In the genomic region with DNA sequence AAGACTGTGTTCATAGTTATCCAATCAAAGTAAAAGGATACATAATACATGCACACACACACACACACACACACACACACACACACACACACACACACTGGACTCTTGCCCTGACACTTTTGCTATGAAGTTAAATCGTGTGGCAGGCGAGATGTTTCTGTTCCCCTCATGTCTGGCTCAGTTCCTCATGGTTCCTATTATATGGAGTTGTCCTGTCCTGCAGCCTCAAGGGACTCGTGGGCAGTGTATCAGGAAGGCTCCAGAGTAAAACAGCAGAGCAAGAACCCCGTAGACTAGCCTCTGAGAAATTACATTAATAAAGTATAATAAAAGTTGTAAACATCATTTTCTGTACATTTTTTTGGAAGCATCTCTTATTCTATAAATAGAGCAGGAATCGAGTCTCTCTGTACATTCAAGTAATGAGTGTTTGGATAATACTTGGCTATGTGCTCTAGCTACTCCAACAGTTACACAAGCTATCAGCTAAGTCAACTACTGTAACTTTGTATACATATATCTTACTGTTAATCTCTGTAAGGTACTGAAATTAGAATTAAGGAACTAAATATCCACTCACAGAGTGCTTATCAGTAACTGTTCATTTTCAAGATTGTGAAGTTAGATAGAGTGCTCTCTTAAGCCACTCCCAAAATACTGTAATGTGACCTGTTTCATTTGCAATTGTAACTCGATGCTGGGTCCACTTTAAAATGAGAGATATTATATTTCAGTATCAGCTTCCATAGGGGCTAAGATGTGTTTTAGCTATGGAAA, we compare ENCODE assay signal across 26 mouse cellular contexts. TPM values are rescaled to one million over a fixed set of nuclear protein-coding genes. Genes with fewer than 3 reads are reported as not detected.
A peak's percentile ranks its signal among the peaks of the same experiment; 100 is the strongest.
DNase-seq lines count a peak whose midpoint lies in the region; ATAC-seq and TF ChIP-seq lines count a peak whose summit lies in the region.
"Had no signal": no experiment of that assay in that cellular context is flagged by ENCODE, and none has a peak within 500 bp of the region (broad histone marks: within the 10 kb centered on the region; RNA-seq: fewer than 3 reads in every experiment).

No protein-coding gene starts in this region.

- H3K79me2 ChIP-seq in CH12.LX (replicated peaks; ENCODE audit: control insufficient read depth, extremely low read depth, insufficient read depth, poor library complexity, severe bottlenecking): no peaks in the 10 kb centered on the region

- TF ChIP-seq POLR2A in CH12.LX (IDR thresholded peaks at IDR 0.05; ENCODE audit: low read depth, low read length): no peak

- no peak overlapping the region for H3K4me3 ChIP-seq in lung, embryonic 16.5 days (ENCODE audit: low read length)
- no peak overlapping the region for H3K4me3 ChIP-seq in CH12.LX (replicated peaks in 1 of 3; ENCODE audit: low read depth in 2 of 3, low read length in 2 of 3, poor library complexity in 1 of 3)
- H3K4me3 ChIP-seq in forebrain, embryonic 11.5 days (ENCODE audit: low read depth, low read length): no peak overlapping the region
- H3K4me3 ChIP-seq: embryonic facial prominence, embryonic 12.5 days; embryonic facial prominence, embryonic 15.5 days; forebrain, embryonic 12.5 days; forebrain, embryonic 15.5 days; heart, adult 2 months; heart, embryonic 10.5 days; heart, embryonic 13.5 days; hindbrain, embryonic 13.5 days had no signal

- intact Hi-C loops in heart, postnatal 25 days (cut with DNase I): no loop called here

- TF ChIP-seq RAD21 in CH12.LX (IDR thresholded peaks at IDR 0.05; ENCODE audit: low read depth, low read length): no peak

- no peaks in the 10 kb centered on the region for H3K9me3 ChIP-seq in lung, embryonic 16.5 days (ENCODE audit: control insufficient read depth, low read length)
- no peaks in the 10 kb centered on the region for H3K9me3 ChIP-seq in CH12.LX (replicated peaks; ENCODE audit: low read length)
- no peaks in the 10 kb centered on the region for H3K9me3 ChIP-seq in forebrain, embryonic 11.5 days (ENCODE audit: control insufficient read depth, low read length)
- H3K9me3 ChIP-seq: embryonic facial prominence, embryonic 12.5 days; embryonic facial prominence, embryonic 15.5 days; forebrain, embryonic 12.5 days; forebrain, embryonic 15.5 days; heart, embryonic 10.5 days; heart, embryonic 13.5 days; hindbrain, embryonic 13.5 days had no signal

- dilution Hi-C loops in CH12.LX (cut with MboI; ENCODE audit: extremely low pct_ligation_motif_present, extremely low pct_unique_long_range_greater_than_20kb, low sequenced_read_pairs): no loop called here

- H3K9ac ChIP-seq in lung, embryonic 16.5 days (ENCODE audit: low read length): no peak overlapping the region
- H3K9ac ChIP-seq in CH12.LX (ENCODE audit: insufficient read depth, low read depth): no peak overlapping the region
- H3K9ac ChIP-seq in forebrain, embryonic 11.5 days (ENCODE audit: low read length): no peak overlapping the region
- H3K9ac ChIP-seq: embryonic facial prominence, embryonic 12.5 days; embryonic facial prominence, embryonic 15.5 days; forebrain, embryonic 12.5 days; forebrain, embryonic 15.5 days; heart, embryonic 13.5 days; hindbrain, embryonic 13.5 days had no signal

- H3K27ac ChIP-seq in lung, embryonic 16.5 days (ENCODE audit: low read length): peak overlapping the region; percentile 11
- no peak overlapping the region for H3K27ac ChIP-seq in CH12.LX (ENCODE audit: insufficient read depth, low read depth)
- H3K27ac ChIP-seq in forebrain, embryonic 11.5 days (ENCODE audit: low read depth, low read length): no peak overlapping the region
- H3K27ac ChIP-seq: embryonic facial prominence, embryonic 12.5 days; embryonic facial prominence, embryonic 15.5 days; forebrain, embryonic 12.5 days; forebrain, embryonic 15.5 days; heart, adult 2 months; heart, embryonic 10.5 days; heart, embryonic 13.5 days; hindbrain, embryonic 13.5 days had no signal

- H3K4me1 ChIP-seq in lung, embryonic 16.5 days (replicated peaks; ENCODE audit: control insufficient read depth, insufficient read depth, low read length): peaks cover 6% of the 10 kb centered on the region
- H3K4me1 ChIP-seq in CH12.LX (ENCODE audit: control insufficient read depth in 1 of 2, insufficient read depth in 2 of 2): peaks cover 0 to 15% of the 10 kb centered on the region in 2 experiments; a peak in 2 of 4 replicates
- peaks cover 2% of the 10 kb centered on the region; the same call in 1 of the 2 replicates for H3K4me1 ChIP-seq in forebrain, embryonic 11.5 days (replicated peaks; ENCODE audit: control insufficient read depth, insufficient read depth, low read length)
- H3K4me1 ChIP-seq: embryonic facial prominence, embryonic 12.5 days; embryonic facial prominence, embryonic 15.5 days; heart, embryonic 10.5 days; heart, embryonic 13.5 days; hindbrain, embryonic 13.5 days had no signal

- peak; percentile 91 for ATAC-seq in lung, embryonic 16.5 days (ENCODE audit: low read depth)
- peak; percentile 40; the same call in 1 of the 2 replicates for ATAC-seq in granulocyte monocyte progenitor cell, adult 5-6 weeks (replicated peaks; ENCODE audit: poor library complexity, severe bottlenecking)
- ATAC-seq in forebrain, embryonic 11.5 days (replicated peaks; ENCODE audit: low FRiP score): no peak
- ATAC-seq: activated CD4-positive, CD25-positive, alpha-beta regulatory T cell, adult 4 months; forebrain, embryonic 15.5 days; hindbrain, embryonic 16.5 days had no signal

- no peak for DNase-seq in lung, postnatal 4 days
- DNase-seq in 3T3-L1 (ENCODE audit: low read depth, low spot score) (peak; percentile 16), CH12.LX (ENCODE audit: extremely low read depth) (peak; percentile 11)
- DNase-seq in forebrain, embryonic 11.5 days (ENCODE audit: low spot score): no peak
- no peak for DNase-seq in retina, postnatal 1 day
- DNase-seq in heart, postnatal 25 days (ENCODE audit: low spot score): no peak
- DNase-seq: adrenal gland, postnatal 10 days; adrenal gland, postnatal 36 days; cerebellum, adult 18-20 months; cerebellum, adult 9-10 months; cerebellum, postnatal 14 days; gastrocnemius, postnatal 25 days; heart, adult 2 months; heart, postnatal 14 days had no signal

- whole genome bisulfite sequencing in lung, embryonic 16.5 days: 20% methylated on average over 6 of the region's 6 CpGs
- WGBS in forebrain, embryonic 11.5 days: 86% methylated on average over 6 of the region's 6 CpGs

- no peak for TF ChIP-seq CTCF in CH12.LX (conservative IDR thresholded peaks at IDR 0.05 in 1 of 2, IDR thresholded peaks at IDR 0.05 in 1 of 2; ENCODE audit: low read depth in 2 of 2, low read length in 2 of 2)

- H3K27me3 ChIP-seq in lung, embryonic 16.5 days (ENCODE audit: control insufficient read depth, insufficient read depth, low read depth, low read length): no peaks in the 10 kb centered on the region
- H3K27me3 ChIP-seq in CH12.LX (replicated peaks): no peaks in the 10 kb centered on the region
- no peaks in the 10 kb centered on the region for H3K27me3 ChIP-seq in forebrain, embryonic 11.5 days (ENCODE audit: control insufficient read depth, insufficient read depth, low read length)
- H3K27me3 ChIP-seq: embryonic facial prominence, embryonic 12.5 days; embryonic facial prominence, embryonic 15.5 days; forebrain, embryonic 12.5 days; forebrain, embryonic 15.5 days; heart, embryonic 13.5 days; hindbrain, embryonic 13.5 days had no signal

- no peak overlapping the region for H3K4me2 ChIP-seq in lung, embryonic 16.5 days (ENCODE audit: low read depth, low read length)
- no peak overlapping the region for H3K4me2 ChIP-seq in CH12.LX (ENCODE audit: insufficient read depth, low read depth, poor library complexity, severe bottlenecking)
- H3K4me2 ChIP-seq in forebrain, embryonic 11.5 days (ENCODE audit: low read depth, low read length, severe bottlenecking): no peak overlapping the region
- H3K4me2 ChIP-seq: embryonic facial prominence, embryonic 12.5 days; embryonic facial prominence, embryonic 15.5 days; forebrain, embryonic 12.5 days; forebrain, embryonic 15.5 days; heart, embryonic 13.5 days; hindbrain, embryonic 13.5 days had no signal

- H3K36me3 ChIP-seq in lung, embryonic 16.5 days (ENCODE audit: control insufficient read depth, insufficient read depth, low read length): no peaks in the 10 kb centered on the region
- no peaks in the 10 kb centered on the region for H3K36me3 ChIP-seq in CH12.LX (replicated peaks in 1 of 2; ENCODE audit: control insufficient read depth in 1 of 2, insufficient read depth in 1 of 2, low read length in 1 of 2)
- no peaks in the 10 kb centered on the region for H3K36me3 ChIP-seq in forebrain, embryonic 11.5 days (ENCODE audit: control insufficient read depth, insufficient read depth, low read length)
- H3K36me3 ChIP-seq: embryonic facial prominence, embryonic 12.5 days; embryonic facial prominence, embryonic 15.5 days; forebrain, embryonic 12.5 days; forebrain, embryonic 15.5 days; heart, embryonic 10.5 days; heart, embryonic 13.5 days; hindbrain, embryonic 13.5 days had no signal

- in situ Hi-C loops in CH12.LX (cut with MboI; ENCODE audit: low pct_ligation_motif_present, low pct_unique_long_range_greater_than_20kb, low sequenced_read_pairs): no loop called here

- peak; percentile 44; the same call in 1 of the 2 replicates for TF ChIP-seq EP300 in CH12.LX (IDR thresholded peaks at IDR 0.05; ENCODE audit: low read length)

TF ChIP-seq in CH12.LX, 34 proteins besides CTCF, POLR2A, EP300 and RAD21:
- TF ChIP-seq MAX (IDR thresholded peaks at IDR 0.05; ENCODE audit: low read length) (no peak), IRF4 (IDR thresholded peaks at IDR 0.05; ENCODE audit: low read depth, low read length) (0 out of 2 replicates have a peak, but pooled peaks have one; percentile 41)

RNA-seq across cellular contexts. Expression of gene Etv1, which starts 35.0 kb away (rescaled TPM):
- 43.6 and 49.2 TPM in 2 replicates for polyA plus RNA-seq in lung, embryonic 16.5 days (2015; fragmentation: Nextera tagmentation; extraction: Ambion mirVana)
- total RNA-seq in CH12.LX (2012; rRNA removed): 1.3 and 3.4 TPM in 2 replicates
- total RNA-seq in CH12.LX (2014; rRNA removed): 3.4 and 4.4 TPM in 2 replicates
- polyA plus RNA-seq in CH12.LX (2012; ENCODE audit: insufficient read length, low read depth): 4.0 and 5.4 TPM in 2 replicates
- not detected in 2 replicates for total RNA-seq in granulocyte monocyte progenitor cell, adult 5-6 weeks (2014; fragmentation: Nextera tagmentation)
- total RNA-seq in granulocyte monocyte progenitor cell, adult 5-6 weeks (2017): 0.30 TPM in 1 of 2 replicates, not detected in the other
- 25.7 and 28.0 TPM in 2 replicates for polyA plus RNA-seq in forebrain, embryonic 11.5 days (2014; fragmentation: Nextera tagmentation; extraction: Ambion mirVana)
- total RNA-seq in heart, postnatal 25 days (2021): 10 to 100 TPM in 1 of 2 experiments, 1 to 10 TPM in 1; 9.6 to 10.6 TPM
- total RNA-seq: MEL had no signal

Comparison
In these comparisons a context has a peak if more than half of its experiments do, and no peak if none do; other contexts are left out.
1. DNase-seq: peak in 3T3-L1 (single experiment) and CH12.LX (single experiment); none in lung, postnatal 4 days (0 of 2), forebrain, embryonic 11.5 days (single experiment), retina, postnatal 1 day (single experiment) and heart, postnatal 25 days (single experiment).